Mouse (Mus musculus) activated CD4-positive, CD25-positive, alpha-beta regulatory T cell (primary cell): ENCODE measurements around the gene Gm20825. TPM values are rescaled to one million over a fixed set of nuclear protein-coding genes. Genes with fewer than 3 reads are reported as not detected.

Experiments used
- polyA plus RNA-seq, 2 experiments: library from polyadenylated mRNA; unstranded; fragments of 100-300 nt; shearing (Covaris generic); gene quantifications; one replicate each; pipeline ENCODE4 v1.2.1; 2017

Gene Gm20825
- not detected for polyA plus RNA-seq

DNA sequence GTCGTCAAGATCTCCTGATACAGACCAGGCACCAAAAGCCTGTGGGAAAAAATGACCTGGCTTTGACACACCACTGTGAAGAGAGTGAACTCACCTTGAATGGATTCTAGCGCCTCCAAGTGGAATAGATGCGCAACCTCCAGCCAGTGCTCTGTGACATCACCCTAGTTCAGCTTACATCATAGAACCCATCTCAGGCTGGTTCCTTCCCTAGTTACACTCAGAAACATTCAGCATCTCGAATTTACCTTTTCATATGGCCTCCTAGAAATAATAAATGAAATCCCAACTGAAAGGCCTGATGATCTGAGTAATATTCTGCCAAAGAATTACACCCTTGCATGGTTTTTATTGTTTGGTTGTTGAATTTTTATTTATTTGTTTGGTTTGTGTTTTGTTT, at the start of gene Gm20825:
Gene Gm20825, minus strand, starts transcription at position 101 of the 400 bp plus-strand sequence.

Other genes with a start within 250 kb of the Gm20825 start
- gene Gm29049, start 74.3 kb downstream of the Gm20825 start, polyA plus RNA-seq = not detected
- gene Gm20824, start 186.4 kb upstream of the Gm20825 start, polyA plus RNA-seq = not detected